Mouse (Mus musculus) right cerebral cortex, postnatal 36 days (tissue): ENCODE data around the gene Tns1.

Experiments
- DNase-seq, 2 experiments: peaks; one replicate each; pipeline ENCODE4 v3.0.0; 2022; ENCODE audit warnings: low spot score in 2 of 2, mixed read lengths in 1 of 2

Tns1 gene

GRCm38 (mm10) chr1:73958210-73958983 lies 165.9 kb downstream of the Tns1 start:
- DNase-seq, result no peak

- no peak for DNase-seq
Observed at GRCm38 (mm10) chr1:73957428-73957827, 166.8 kb downstream of the Tns1 start.

- DNase-seq, result no peak
Observed at GRCm38 (mm10) chr1:73956320-73956719, 167.9 kb downstream of the Tns1 start.

GRCm38 (mm10) chr1:73955259-73955842 lies 168.9 kb downstream of the Tns1 start:
- DNase-seq, result no peak

- no peak for DNase-seq
Observed at GRCm38 (mm10) chr1:73954614-73955013, 169.6 kb downstream of the Tns1 start.

GRCm38 (mm10) chr1:73954015-73954408 lies 170.2 kb downstream of the Tns1 start:
- DNase-seq, result no peak

- DNase-seq, result no peak
Observed at GRCm38 (mm10) chr1:73953317-73954014, 170.8 kb downstream of the Tns1 start.

GRCm38 (mm10) chr1:73952598-73952997 lies 171.7 kb downstream of the Tns1 start:
- no peak for DNase-seq

GRCm38 (mm10) chr1:73951178-73951577 lies 173.1 kb downstream of the Tns1 start:
- no peak for DNase-seq

- no peak for DNase-seq
Observed at GRCm38 (mm10) chr1:73948757-73949156, 175.5 kb downstream of the Tns1 start.

- DNase-seq, result no peak
Observed at GRCm38 (mm10) chr1:73947525-73948304, 176.5 kb downstream of the Tns1 start.

GRCm38 (mm10) chr1:73946701-73947100 lies 177.5 kb downstream of the Tns1 start:
- no peak for DNase-seq

GRCm38 (mm10) chr1:73944393-73944792 lies 179.9 kb downstream of the Tns1 start:
- peak; percentile 53 to 55 for DNase-seq

GRCm38 (mm10) chr1:73943667-73944289 lies 180.5 kb downstream of the Tns1 start:
- peak in 1 of 2 experiments; percentile 29 for DNase-seq

GRCm38 (mm10) chr1:73943255-73943654 lies 181.0 kb downstream of the Tns1 start:
- DNase-seq, result no peak

- DNase-seq, result no peak
Observed at GRCm38 (mm10) chr1:73942243-73942642, 182.0 kb downstream of the Tns1 start.

- DNase-seq, result no peak
Observed at GRCm38 (mm10) chr1:73941697-73942096, 182.6 kb downstream of the Tns1 start.

- no peak for DNase-seq
Observed at GRCm38 (mm10) chr1:73940491-73941204, 183.6 kb downstream of the Tns1 start.

- no peak for DNase-seq
Observed at GRCm38 (mm10) chr1:73938597-73938996, 185.7 kb downstream of the Tns1 start.

- no peak for DNase-seq
Observed at GRCm38 (mm10) chr1:73937805-73938204, 186.4 kb downstream of the Tns1 start.

- DNase-seq, result no peak
Observed at GRCm38 (mm10) chr1:73936537-73936936, 187.7 kb downstream of the Tns1 start.
